Mouse (Mus musculus) spleen, postnatal 0 days (tissue): ENCODE data around the gene 1700019D03Rik. TPM values are rescaled to one million over a fixed set of nuclear protein-coding genes. Genes with fewer than 3 reads are reported as not detected.

Source experiments
- polyA plus RNA-seq: library from polyadenylated mRNA; unstranded; fragments of >200 nt; fragmentation: Nextera tagmentation; extraction: Ambion mirVana; gene quantifications from 2 replicates; pipeline ENCODE4 v1.2.1, GENCODE M21; 2015

Gene 1700019D03Rik
- polyA plus RNA-seq: 0.35 and 0.44 TPM in 2 replicates

DNA sequence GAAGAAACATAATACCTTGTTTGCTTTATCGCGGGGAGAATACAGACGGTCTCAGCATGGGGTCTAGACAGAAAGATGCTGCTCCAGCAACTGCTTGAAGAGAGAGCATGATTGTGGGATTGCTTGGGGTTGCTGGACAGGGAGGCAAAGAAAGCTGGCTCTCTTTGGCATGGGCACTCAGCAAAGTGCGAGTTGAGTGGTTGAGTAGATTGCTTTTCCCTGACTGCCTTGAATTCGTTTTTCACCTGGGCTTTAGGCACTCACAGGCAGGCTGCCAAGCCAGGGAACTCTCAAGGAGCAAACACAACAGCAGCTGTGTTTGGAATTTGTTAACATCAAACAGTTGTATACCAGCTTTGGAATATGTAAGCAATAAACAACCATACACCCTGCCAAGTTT lies at the start of gene 1700019D03Rik:
1700019D03Rik (minus strand) TSS at position 101 of the 400 bp plus-strand sequence.

DNA sequence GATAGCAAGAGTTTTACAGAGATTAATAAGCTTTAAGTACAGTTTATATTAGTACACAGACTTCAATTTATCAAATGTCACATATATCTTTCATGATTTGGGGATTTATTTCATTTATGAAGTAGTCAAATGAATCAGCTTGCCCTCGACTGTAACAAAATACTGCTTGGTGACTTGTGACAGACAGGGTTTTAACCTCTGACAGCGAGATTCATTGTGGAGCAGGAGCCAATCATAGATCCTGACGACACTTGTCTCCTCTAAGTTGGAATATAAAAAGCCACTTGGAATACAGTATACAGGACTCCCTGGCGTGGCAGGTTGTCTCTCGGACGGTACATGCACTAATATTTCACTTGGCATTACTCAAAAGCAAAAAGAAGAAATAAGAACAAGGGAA lies 41.4 kb upstream of the 1700019D03Rik start, which contains the start of gene Mstn:
Mstn (plus strand) TSS at position 301 of the 400 bp plus-strand sequence.

Other genes with a start within 250 kb of the 1700019D03Rik start
- gene Inpp1, start 202.5 kb downstream of the 1700019D03Rik start, polyA plus RNA-seq: 8.3 and 10.7 TPM in 2 replicates
- 12.6 and 14.8 TPM in 2 replicates for gene Hibch, start 175.2 kb downstream of the 1700019D03Rik start, polyA plus RNA-seq
- gene Mstn, start 41.5 kb upstream of the 1700019D03Rik start, polyA plus RNA-seq: 0.17 TPM in 1 of 2 replicates, not detected in the other
- not detected in 2 replicates for gene 1700019A02Rik, start 167.5 kb upstream of the 1700019D03Rik start, polyA plus RNA-seq